Mouse (Mus musculus) kidney, adult 9 months (tissue): ENCODE measurements around the gene Prl7c1.
A peak's percentile ranks its signal among the peaks of the same experiment; 100 is the strongest.
"Not testable (repeated sequence)": the region's sequence is repeated elsewhere in the genome, so short reads cannot be mapped to it uniquely, and the experiment has no call there.

Source experiments
- DNase-seq: peaks from one replicate; pipeline ENCODE4 v3.0.0; 2022

Gene Prl7c1

DNA sequence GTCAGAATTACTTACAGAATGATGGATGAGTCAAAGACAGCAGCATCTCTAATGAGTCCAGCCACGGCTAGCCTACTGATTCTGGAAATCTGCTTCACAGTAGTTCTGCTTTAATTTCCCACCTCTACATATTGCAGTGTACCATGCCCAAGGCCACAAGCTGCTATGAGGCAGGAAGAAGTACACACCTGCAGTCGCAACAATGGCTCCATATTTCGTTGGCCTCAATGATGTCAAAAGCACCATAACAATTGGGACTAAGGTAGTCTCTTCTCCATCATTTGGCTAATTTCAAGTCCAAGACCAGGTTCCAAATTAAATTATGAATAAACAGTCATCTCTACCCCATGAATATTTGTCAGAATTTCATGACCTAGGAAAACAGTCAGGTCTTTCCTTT is at the start of gene Prl7c1:
Prl7c1 (minus strand) TSS at position 101 of the 400 bp plus-strand sequence.
- not testable (repeated sequence) for DNase-seq

DNA sequence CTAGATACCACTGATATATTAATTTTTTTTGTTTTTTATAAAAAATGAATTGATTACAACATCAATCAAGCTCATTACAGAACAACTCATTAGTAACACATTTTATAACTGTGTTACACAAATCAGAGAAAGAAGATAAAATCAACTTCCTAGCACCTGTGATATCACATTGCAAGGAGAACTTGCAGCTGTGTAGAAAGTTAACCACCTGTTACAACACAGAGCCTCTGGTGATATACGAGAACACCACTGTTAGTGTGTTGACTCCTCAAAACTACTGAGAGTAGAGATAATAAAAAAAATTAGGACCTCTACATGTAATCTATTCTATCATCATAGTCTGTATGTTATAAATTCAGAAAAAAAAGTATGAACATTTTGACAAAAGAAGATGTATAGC is 22.2 kb upstream of the Prl7c1 start:
- DNase-seq: no peak

DNA sequence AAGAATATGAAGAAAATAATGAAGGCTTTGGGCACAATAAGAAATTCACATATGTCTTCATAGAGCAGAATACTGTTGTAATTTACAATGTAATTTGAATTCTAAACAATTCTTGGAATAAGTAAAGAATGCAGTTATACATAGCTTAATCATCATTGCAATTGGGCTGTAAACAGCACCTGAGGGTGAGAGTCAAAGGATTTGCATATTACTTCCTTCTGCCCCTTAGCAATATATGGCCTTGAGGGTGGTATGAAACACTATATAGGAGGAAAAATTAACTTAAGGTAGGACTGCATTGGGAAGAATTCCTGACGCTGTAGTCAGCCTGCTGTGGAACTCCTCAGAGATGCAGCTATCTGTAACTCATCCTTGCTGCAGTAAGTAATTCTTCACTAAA is 20.8 kb upstream of the Prl7c1 start, which contains the start of gene Prl2a1:
Prl2a1 (plus strand) TSS at position 301 of the 400 bp plus-strand sequence.
- DNase-seq: no peak

DNA sequence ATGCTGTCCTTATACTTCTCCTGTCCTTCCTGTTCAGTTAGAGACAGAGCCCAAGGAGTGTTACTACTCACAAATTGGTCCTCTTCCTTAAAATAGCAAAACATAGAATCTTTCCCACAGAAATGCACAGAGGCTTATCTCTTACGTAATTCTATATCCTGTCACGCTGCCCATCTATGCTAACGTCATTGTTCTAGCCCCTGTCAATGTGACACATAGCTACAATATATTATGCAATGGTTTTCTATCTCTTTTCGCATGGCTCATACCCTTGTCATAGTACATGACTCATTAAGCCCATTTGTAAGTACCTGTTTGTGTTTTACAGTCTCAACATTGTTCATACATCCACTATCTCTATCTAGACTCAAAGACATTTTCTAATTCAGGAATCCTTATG is 18.7 kb upstream of the Prl7c1 start:
- DNase-seq: no peak

DNA sequence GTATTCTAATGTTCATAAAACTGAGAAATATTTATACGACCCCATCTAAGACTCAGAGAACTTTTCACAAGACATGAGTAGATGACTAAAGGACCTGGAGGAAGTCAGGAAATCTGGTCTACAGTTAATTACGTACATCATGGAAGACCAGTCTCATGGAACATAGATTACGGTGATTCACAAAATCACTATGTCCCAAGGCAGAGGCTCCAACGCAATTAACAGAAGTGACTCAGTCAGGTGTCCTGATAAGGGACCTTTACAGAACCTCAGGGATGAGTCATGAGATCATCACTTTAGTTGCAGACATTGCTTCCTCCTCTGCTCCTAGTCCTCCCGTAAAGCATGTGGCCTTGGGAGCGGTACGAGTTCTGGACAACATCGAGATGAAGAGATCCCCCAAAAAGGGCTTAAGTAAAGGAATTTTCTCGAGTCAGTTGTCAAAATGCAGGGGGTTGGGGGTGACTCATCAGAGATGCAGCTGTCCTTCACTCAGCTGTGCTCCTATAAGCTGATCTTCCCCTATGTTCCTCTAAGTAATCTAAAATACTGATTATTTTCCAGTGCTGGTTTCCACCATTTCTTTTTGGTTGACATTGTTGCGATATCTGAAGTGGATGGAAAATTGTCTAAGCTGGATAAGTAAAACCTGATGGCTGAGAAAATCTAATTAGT is 46.0 kb downstream of the Prl7c1 start:
- no peak for DNase-seq

DNA sequence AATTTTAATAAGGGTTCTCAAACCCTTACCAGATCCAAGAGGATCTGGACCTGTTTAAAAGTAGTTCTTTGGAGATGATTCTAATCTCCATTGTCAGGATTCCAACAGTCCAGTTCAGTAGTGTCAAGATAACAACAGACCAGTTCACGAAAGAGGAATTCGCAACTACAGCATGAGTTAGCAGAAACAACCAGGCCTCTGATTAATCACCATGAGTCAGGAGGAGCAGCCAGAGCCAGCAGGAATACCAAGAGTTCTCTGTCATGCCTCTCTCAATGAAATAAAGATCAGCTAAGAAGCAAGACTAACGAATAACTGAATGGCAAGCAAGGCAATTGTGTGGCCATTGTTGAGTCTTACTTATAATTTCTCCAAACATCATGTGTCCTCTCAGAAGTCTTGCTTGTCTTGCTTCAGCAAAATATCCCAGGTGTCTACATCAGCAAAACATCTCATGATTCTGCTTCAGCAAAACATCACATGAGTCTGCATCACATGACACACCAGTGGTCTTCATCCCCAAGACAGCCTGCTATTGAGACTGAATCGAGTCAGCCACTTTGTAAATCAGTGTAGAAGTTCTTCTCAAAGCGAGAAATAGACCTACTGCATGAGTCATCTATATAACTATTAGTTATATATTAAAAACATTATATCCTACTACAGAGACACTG is 50.2 kb downstream of the Prl7c1 start:
- not testable (repeated sequence) for DNase-seq

DNA sequence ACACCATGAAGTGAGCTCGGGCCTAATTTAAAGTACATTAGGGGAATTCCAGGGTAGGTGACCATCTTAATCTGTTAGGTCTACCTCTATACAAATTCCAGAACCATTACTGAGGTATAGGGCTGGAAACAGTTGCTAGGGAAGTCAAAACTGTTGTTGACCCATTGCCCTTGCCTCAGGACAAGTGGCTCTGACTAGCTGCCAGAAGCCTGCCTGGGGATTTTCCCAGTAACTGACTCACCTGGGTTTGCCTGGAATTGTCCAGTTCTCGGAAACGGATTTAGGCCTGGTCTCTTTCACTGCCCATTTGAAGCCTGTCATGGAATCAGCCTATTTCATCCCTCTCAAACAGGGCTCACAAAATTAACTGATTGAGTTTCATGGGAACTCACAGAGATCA is 55.5 kb downstream of the Prl7c1 start:
- DNase-seq: peak; percentile 11
